Mouse (Mus musculus) regulatory T cell (primary cell): ENCODE results near the gene Rps27.
"Not testable (repeated sequence)": the region's sequence is repeated elsewhere in the genome, so short reads cannot be mapped to it uniquely, and the experiment has no call there.

ENCODE experiments used
- in situ Hi-C: fragments of 300-600 bp; cut with MboI, MseI; formaldehyde crosslinking; loops from one replicate; pipeline ENCODE4 v1.15.1; 2025; ENCODE audit warnings: high pct_unique_total_duplicates

Rps27 gene

DNA sequence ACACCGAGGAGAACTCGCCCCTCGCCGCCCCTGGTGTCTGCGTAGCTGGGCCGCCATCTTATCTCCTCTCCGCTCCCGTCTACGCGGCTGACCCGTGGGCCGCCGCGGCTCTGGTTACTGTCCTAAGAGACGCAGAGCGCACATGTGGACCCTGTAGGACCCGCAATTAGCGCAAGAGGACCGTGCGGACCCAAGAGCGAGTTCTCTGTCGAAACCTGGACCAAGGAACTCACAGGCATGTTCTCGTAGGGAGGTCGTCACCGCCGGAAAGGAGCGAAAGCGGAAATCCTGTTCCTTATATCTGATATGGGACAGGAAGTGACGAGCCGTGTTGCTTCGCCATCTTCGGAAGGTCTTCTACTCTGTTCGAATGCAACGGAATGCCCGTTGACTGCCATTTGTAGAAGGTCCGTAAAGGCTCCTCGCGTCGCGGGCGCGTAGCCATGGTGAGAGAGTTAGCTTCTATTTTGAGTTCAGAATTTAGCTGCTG, at the start of gene Rps27, which contains the start of gene Rab13:
Gene Rps27 (minus strand): TSS at position 275 of the 490 bp plus-strand sequence.
Gene Rab13 (plus strand): TSS at position 319 of the 490 bp plus-strand sequence.
- in situ Hi-C loops, result no loop called here

DNA sequence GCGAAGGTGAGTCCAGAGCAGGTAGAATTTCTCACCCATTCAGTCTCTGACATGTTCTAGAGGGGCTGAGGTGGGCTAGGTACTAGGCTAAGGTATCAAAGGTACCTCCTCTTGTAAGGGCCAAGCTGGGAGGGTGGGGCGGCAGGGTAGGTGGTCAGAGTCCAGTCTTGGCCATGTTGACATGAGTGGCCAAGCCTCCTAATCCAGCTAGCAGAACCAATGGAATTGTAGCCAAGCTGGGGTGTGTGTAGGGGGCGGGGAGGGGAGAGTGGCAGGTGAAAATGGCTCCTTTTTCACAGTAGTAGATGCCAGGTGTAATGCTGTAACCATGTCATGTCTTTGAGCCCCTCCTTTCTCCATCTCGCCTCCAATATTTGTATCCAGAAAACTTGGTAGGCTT, 45.1 kb upstream of the Rps27 start:
- in situ Hi-C loops, result no loop called here

DNA sequence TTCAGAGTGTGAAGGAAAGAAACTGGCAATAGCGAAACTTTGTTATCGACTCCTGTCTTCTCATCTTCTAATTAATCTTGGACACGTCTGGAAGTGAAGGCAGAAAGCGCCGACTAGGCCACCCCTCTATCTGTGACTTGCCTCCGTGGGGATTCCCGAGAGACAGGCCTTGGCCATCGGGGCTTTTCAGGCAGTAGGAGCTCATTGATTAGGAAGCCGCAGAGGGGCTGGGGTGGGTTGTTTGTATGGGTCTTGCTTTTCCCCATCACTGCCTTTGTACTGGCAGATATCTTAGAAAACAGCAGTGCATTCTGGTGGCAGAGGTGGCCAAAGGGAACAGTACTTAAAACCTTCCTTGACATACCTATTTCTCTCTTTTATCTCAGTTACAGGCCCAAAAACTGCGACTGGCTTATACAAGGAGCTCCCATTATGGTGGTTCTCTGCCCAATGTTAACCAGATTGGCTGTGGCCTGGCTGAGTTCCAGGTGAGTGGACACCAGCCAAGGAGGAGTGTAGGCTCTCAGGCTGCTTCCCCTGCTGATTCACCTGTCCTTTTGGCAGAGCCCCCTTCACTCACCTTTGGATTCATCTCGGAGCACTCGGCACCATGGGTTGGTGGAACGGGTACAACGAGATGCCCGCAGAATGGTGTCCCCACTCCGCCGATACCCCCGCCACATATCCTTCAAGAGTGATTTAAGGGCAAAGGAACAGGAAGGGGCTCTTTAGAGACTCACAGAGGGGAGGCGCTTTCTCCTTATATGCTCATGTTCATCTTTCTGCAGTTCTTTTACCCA, 43.5 kb upstream of the Rps27 start:
- in situ Hi-C loops, result no loop called here

GRCm38 (mm10) chr3:90255784-90256353, 42.4 kb upstream of the Rps27 start:
- in situ Hi-C loops, result no loop called here

DNA sequence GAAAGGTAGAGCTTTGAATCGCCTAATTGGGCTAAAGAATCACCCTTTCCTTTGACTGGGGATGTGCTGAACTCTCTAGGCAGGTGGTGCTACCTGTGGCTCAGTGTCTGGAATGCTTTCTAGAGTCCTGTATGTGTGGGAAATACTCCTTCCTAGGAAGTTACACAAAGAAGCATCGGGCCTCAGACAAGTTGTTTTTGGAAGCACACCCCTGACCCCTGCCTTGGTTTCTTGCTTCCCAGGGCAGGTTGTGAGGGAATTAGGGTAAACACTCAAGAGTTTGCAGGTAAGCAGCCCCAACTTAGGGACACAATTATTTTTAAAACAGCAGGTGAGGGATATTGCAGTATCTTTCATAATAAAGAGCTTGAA, 41.7 kb upstream of the Rps27 start:
- in situ Hi-C loops, result no loop called here

DNA sequence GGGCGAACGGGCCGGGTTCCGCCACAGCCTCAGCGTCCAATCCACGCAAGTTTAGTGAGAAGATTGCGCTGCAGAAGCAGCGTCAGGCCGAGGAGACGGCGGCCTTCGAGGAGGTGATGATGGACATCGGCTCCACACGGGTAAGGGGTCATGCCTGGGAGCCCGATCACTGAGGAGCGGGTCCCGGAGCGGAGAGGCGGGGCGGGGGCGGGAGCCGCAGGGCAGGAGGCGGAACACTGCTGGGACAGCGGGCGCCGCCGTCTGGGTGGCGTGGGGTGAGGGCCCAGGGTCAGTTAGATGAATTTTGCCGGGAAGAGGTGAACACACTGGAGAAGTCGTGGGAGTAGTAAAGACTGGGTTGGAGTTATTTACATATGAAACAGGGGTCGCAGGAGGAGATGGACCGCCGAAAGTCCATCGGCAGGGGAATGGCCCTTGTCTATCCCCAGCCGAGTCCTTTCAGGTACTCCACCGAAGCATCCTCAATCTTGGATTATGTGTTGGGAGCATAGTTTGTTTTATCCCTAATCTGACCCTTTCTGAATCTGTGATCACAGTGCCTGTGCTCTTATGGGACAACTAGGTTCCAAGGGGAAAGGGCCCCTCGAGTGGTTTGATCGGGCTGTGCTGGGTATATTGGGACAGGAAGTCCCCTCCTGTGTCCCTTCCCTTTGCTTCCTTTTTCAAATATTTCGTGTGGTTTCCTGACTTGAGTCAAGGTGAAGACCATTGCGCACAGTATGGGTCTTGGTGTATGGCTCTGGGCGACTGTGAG, 41.2 kb upstream of the Rps27 start:
- in situ Hi-C loops, result no loop called here

- in situ Hi-C loops, result no loop called here
Measured at GRCm38 (mm10) chr3:90253653-90254418, 40.4 kb upstream of the Rps27 start, which contains the start of gene Crtc2. Gene Crtc2 (plus strand): TSS chr3:90254163.

DNA sequence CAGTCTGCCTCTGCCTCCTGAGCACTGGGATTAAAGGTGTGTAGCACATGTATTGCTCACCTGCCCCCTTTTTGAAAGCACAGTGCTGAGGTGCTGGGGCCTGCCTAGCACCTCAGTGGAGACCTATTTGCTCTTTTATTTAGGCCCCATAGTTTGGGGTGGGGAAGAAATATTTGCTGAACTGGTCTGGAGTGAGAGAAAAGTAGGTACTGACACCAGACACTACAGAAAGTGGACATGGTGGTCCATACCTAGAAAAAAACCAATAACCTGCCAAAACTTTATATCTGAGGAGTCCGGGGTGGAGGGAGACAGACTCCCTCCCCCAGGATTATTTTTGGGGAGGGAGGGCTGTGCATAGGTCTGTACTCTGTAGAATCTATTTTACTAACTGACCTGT, 39.7 kb upstream of the Rps27 start:
- in situ Hi-C loops, result not testable (repeated sequence)

DNA sequence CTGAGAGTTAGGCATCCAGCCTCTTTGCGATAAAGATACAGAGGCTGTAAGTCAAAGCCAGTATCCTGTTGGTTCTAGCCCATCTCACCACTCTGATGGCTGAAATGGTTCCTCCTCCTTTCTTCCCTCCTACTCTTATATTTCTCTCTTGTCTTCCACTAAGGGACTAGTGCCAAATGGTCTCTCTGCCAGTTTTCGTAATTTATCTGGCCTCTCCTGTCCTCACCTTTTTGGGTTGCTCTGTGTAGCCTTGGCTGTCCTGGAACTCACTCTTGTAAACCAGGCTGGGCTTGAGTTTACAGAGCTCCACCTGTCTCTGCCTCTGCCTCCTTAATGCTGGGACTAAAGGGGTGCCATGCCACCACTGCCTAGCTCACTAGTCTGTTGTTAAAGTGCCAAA, 39.2 kb upstream of the Rps27 start:
- in situ Hi-C loops, result not testable (repeated sequence)

DNA sequence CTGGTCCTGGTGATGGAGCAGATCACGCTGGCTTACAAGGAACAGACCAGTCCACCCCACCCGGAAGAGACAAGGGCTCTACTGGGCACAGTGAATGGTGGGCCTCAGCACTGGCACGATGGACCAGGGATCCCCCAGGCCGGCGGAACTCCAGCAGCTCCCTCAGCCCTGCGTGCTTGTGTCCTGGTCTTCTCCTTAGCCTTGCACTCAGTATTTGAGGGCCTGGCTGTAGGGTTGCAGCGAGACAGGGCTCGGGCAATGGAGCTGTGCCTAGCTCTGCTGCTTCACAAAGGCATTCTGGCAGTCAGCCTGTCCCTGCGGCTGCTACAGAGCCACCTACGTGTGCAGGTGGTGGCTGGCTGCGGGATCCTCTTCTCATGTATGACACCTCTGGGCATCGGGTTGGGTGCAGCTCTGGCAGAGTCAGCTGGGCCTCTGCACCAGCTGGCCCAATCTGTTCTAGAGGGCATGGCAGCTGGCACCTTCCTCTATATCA, 38.3 kb upstream of the Rps27 start:
- in situ Hi-C loops, result not testable (repeated sequence)

GRCm38 (mm10) chr3:90250791-90251190, 37.3 kb upstream of the Rps27 start:
- in situ Hi-C loops, result no loop called here

- in situ Hi-C loops, result no loop called here
Measured at GRCm38 (mm10) chr3:90248746-90249100, 35.3 kb upstream of the Rps27 start.

DNA sequence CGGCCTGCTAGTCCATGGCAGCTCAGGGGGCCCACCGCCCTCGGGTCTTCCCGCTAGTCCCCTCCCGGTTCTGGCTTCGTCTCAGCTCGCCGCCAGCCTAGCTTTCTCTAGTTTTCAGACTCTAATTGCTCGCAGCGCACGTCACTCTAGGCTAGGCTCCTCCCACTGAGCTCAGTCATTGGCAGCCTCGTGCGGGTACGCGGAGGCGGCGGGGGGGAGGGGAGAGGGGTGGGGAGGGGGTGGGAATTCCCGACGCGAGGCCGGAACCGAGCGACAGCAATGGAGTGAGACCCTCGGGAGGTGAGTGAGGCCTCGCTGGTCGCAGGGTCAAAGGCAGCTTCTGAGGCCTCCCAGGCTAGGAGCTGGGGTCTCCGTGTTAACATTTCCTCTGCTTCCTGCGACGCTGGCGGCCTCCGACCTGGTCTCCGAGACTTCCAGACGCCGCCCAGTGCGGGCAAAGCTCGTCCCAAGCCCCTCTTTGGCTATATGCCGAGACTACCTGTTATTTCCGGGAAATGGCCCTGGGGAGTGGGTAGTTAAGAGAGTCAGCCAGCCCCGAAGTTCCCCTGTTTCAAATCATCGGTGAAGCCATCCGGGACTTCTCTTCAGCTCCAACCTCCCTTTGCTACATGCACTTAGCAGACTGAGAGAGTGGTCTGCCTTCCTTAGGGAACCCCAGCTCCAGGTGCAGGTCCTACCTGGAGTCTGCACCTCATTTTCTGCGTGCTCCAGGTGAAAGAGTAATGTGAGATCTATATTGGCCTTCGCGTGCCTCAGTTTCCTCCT, 34.7 kb upstream of the Rps27 start, which contains the start of gene Slc39a1:
Gene Slc39a1 (plus strand): TSS at position 213 of the 786 bp plus-strand sequence.
- in situ Hi-C loops, result no loop called here

- in situ Hi-C loops, result no loop called here
Measured at GRCm38 (mm10) chr3:90247630-90247959, 34.1 kb upstream of the Rps27 start.

GRCm38 (mm10) chr3:90245406-90245805, 32.0 kb upstream of the Rps27 start:
- in situ Hi-C loops, result no loop called here

GRCm38 (mm10) chr3:90242984-90243775, 29.7 kb upstream of the Rps27 start, which contains the start of gene Creb3l4:
Gene Creb3l4 (minus strand): TSS chr3:90243512.
- in situ Hi-C loops, result no loop called here

GRCm38 (mm10) chr3:90241669-90242358, 28.4 kb upstream of the Rps27 start:
- in situ Hi-C loops, result no loop called here

GRCm38 (mm10) chr3:90241251-90241650, 27.8 kb upstream of the Rps27 start:
- in situ Hi-C loops, result no loop called here
